Comparison of ENCODE assay signal across 8 mouse cellular contexts in genomic region chr11:19025976-19026520, GRCm38 (mm10). TPM values are rescaled to one million over a fixed set of nuclear protein-coding genes. Genes with fewer than 3 reads are reported as not detected.
DNase-seq lines count a peak whose midpoint lies in the region; ATAC-seq and TF ChIP-seq lines count a peak whose summit lies in the region.

No protein-coding gene starts in this region.

- no peaks in the 10 kb centered on the region for H3K36me3 ChIP-seq in lung, embryonic 15.5 days
- H3K36me3 ChIP-seq in forebrain, embryonic 16.5 days (ENCODE audit: control insufficient read depth, insufficient read depth), result no peaks in the 10 kb centered on the region
- no peaks in the 10 kb centered on the region for H3K36me3 ChIP-seq in limb, embryonic 12.5 days

- no peak for DNase-seq in lung, postnatal 4 days
- no peak for DNase-seq in spleen, postnatal 10 days (ENCODE audit: low spot score in 2 of 2)
- DNase-seq in yolk sac, embryonic 10.5 days (ENCODE audit: low spot score), result no peak
- no peak for DNase-seq in urinary bladder, postnatal 36 days (ENCODE audit: low spot score in 2 of 2)

- H3K4me2 ChIP-seq in lung, embryonic 15.5 days, result peak overlapping the region; percentile 93
- H3K4me2 ChIP-seq in forebrain, embryonic 16.5 days (ENCODE audit: low read length), result peak overlapping the region; percentile 99
- peak overlapping the region; percentile 74 for H3K4me2 ChIP-seq in limb, embryonic 12.5 days

- peaks cover 32% of the 10 kb centered on the region for H3K4me1 ChIP-seq in lung, embryonic 15.5 days
- peaks cover 16% of the 10 kb centered on the region for H3K4me1 ChIP-seq in forebrain, embryonic 16.5 days (replicated peaks; ENCODE audit: control insufficient read depth, insufficient read depth, low read length)
- peaks cover 17% of the 10 kb centered on the region for H3K4me1 ChIP-seq in limb, embryonic 12.5 days (replicated peaks)
- H3K4me1 ChIP-seq in olfactory bulb, adult 2 months (ENCODE audit: control insufficient read depth, insufficient read depth, low read length), result peaks cover 8% of the 10 kb centered on the region

- peak overlapping the region; percentile 55 for H3K9ac ChIP-seq in lung, embryonic 15.5 days
- H3K9ac ChIP-seq in forebrain, embryonic 16.5 days (replicated peaks; ENCODE audit: low read depth, low read length), result peak overlapping the region; percentile 57
- peak overlapping the region; percentile 45; the same call in 1 of the 2 replicates for H3K9ac ChIP-seq in limb, embryonic 12.5 days (replicated peaks)

- H3K9me3 ChIP-seq in lung, embryonic 15.5 days, result no peaks in the 10 kb centered on the region
- H3K9me3 ChIP-seq in forebrain, embryonic 16.5 days (ENCODE audit: control insufficient read depth, low read length), result no peaks in the 10 kb centered on the region
- H3K9me3 ChIP-seq in limb, embryonic 12.5 days, result no peaks in the 10 kb centered on the region

- no peak for ATAC-seq in lung, embryonic 15.5 days (ENCODE audit: borderline replicate concordance, extremely low read depth, low FRiP score, low TSS enrichment)
- ATAC-seq in forebrain, embryonic 16.5 days, result no peak
- no peak for ATAC-seq in limb, embryonic 12.5 days (ENCODE audit: insufficient number of reproducible peaks, insufficient read depth, low FRiP score, low TSS enrichment, low read depth)

- H3K27ac ChIP-seq in lung, embryonic 15.5 days, result no peak overlapping the region
- H3K27ac ChIP-seq in forebrain, embryonic 16.5 days (ENCODE audit: low read length), result no peak overlapping the region
- H3K27ac ChIP-seq in limb, embryonic 12.5 days, result no peak overlapping the region
- H3K27ac ChIP-seq in olfactory bulb, adult 2 months (ENCODE audit: insufficient read depth, low read depth, low read length), result no peak overlapping the region

- WGBS in lung, embryonic 15.5 days, result 11% methylated on average over 11 of the region's 11 CpGs
- WGBS in forebrain, embryonic 16.5 days, result 5% methylated on average over 11 of the region's 11 CpGs
- 6% methylated on average over 11 of the region's 11 CpGs for WGBS in limb, embryonic 12.5 days
- WGBS in olfactory bulb, adult 2 months, result 22% methylated on average over 11 of the region's 11 CpGs

- peaks cover 15% of the 10 kb centered on the region; the same call in 1 of the 2 replicates for H3K27me3 ChIP-seq in lung, embryonic 15.5 days
- peaks cover 39% of the 10 kb centered on the region for H3K27me3 ChIP-seq in forebrain, embryonic 16.5 days (replicated peaks; ENCODE audit: control insufficient read depth, insufficient read depth, low read length)
- H3K27me3 ChIP-seq in limb, embryonic 12.5 days, result peaks cover 63% of the 10 kb centered on the region

- no peak for TF ChIP-seq CTCF in olfactory bulb, adult 2 months (IDR thresholded peaks at IDR 0.05; ENCODE audit: insufficient read depth, low read depth, low read length)

- peak overlapping the region; percentile 50 for H3K4me3 ChIP-seq in lung, embryonic 15.5 days
- H3K4me3 ChIP-seq in forebrain, embryonic 16.5 days (replicated peaks; ENCODE audit: low read length), result peak overlapping the region; percentile 57
- peak overlapping the region; percentile 48 for H3K4me3 ChIP-seq in limb, embryonic 12.5 days (replicated peaks)
- H3K4me3 ChIP-seq in olfactory bulb, adult 2 months (ENCODE audit: insufficient read depth, low read depth, low read length), result peak overlapping the region; percentile 48

- no peak for TF ChIP-seq POLR2A in olfactory bulb, adult 2 months (IDR thresholded peaks at IDR 0.05; ENCODE audit: insufficient read depth, low read depth, low read length)

RNA-seq across cellular contexts. Expression of gene Meis1, which starts 7.3 kb away (rescaled TPM):
- 112 and 116 TPM in 2 replicates for polyA plus RNA-seq in lung, embryonic 15.5 days (2015; fragmentation: Nextera tagmentation; extraction: Ambion mirVana)
- polyA plus RNA-seq in forebrain, embryonic 16.5 days (2015; fragmentation: Nextera tagmentation; extraction: Ambion mirVana), result 28.5 and 41.4 TPM in 2 replicates
- 32.4 and 35.1 TPM in 2 replicates for polyA plus RNA-seq in limb, embryonic 12.5 days (2016; fragmentation: Nextera tagmentation; extraction: Ambion mirVana)
- not detected in 2 replicates for polyA plus RNA-seq in olfactory bulb, adult 2 months (2012; ENCODE audit: insufficient read depth, insufficient read length, low replicate concordance, missing spikeins)
